Mouse (Mus musculus): ENCODE data around the gene Zfp597.
A peak's percentile ranks its signal among the peaks of the same experiment; 100 is the strongest.
"Not testable (repeated sequence)": the region's sequence is repeated elsewhere in the genome, so short reads cannot be mapped to it uniquely, and the experiment has no call there.

Zfp597 gene

DNA sequence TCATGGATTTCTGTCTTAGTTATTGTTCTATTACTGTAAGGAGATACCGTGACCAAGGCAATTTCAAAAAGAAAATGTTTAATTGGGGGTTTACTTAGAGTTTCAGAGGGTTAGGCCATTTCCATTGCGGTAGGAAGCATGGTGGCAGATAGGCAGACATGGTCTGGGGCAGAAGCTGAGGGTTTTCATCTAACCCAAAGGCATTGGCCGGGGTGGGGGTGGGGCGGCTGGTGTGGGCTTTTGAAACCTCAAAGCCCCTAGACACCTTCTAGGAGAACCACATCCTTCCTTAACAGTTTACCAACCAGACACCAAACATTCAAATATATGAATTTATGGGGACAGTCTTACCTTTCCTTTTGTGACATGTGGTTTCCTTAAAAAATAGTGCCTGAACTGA, 25.1 kb downstream of the Zfp597 start:
- DNase-seq (ENCODE audit: low read depth, low spot score) = no peak

- no peak for DNase-seq (ENCODE audit: low read depth, low spot score)
These were observed 28.6 kb downstream of the Zfp597 start for GRCm38 (mm10) chr16:3855776-3856175.

DNA sequence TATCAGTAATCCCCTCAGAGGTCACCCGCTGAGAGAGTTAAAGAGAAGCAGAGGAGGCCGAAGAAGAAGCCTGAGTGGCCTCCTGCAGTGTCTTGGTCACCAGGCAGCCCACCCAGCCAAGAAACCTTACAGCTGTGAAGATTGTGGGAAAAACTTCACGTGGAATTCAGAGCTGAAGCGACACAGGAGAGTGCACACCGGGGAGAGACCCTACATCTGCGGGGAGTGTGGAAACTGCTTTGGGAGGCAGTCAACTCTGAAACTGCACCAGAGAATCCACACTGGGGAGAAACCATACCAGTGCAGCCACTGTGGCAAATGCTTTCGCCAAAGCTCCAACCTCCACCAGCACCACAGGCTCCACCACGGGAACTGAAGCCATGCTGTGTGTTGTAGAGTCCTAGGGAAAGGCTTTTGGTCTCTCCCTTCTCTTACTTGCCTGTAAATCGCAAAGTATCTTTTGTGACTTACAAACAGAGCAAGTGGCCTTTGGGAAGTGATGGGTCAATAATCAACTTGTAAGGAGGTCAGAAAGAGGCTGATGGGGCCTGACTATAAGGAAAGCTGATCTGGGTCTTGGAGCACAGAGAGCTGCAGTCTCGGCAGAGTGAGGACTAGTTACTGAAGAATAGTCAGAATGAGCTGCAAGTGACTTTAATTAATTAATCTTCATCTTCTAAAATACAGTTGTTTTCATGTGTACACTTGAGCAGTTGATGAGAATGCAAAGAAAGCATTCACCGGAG, 29.8 kb downstream of the Zfp597 start:
- DNase-seq (ENCODE audit: low read depth, low spot score) = no peak

GRCm38 (mm10) chr16:3852586-3852985, 31.8 kb downstream of the Zfp597 start:
- DNase-seq (ENCODE audit: low read depth, low spot score) = peak; percentile 27

DNA sequence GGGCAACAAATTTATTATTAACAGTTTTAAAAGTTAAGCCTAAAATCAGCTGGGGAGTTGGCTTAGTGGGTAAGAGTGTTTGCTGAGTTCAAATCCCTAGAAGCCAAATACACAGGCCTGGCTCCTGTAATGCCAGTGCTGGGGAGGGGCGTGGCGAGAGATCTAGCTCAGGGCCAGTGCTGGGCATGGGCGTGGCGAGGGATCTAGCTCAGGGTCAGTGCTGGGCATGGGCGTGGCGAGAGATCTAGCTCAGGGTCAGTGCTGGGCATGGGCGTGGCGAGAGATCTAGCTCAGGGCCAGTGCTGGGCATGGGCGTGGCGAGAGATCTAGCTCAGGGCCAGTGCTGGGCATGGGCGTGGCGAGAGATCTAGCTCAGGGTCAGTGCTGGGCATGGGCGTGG, 33.1 kb downstream of the Zfp597 start:
- not testable (repeated sequence) for DNase-seq (ENCODE audit: low read depth, low spot score)

DNA sequence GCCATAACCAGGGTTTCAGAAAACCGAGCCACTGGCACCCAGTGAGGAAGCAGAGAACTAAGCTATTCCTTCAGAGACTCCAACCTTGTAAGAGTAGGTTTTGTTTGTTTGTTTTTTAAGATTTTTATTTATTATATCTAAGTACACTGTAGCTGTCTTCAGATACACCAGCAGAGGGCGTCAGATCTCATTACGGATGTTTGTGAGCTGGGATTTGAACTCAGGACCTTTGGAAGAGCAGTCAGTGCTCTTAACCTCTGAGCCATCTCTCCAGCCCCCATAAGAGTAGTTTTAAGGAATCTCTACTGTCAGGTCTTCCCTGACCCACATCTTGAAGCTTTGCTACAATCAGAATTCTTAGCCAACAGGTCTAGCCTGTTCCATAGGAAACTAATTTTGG, 35.9 kb downstream of the Zfp597 start:
- no peak for DNase-seq (ENCODE audit: low read depth, low spot score)

DNA sequence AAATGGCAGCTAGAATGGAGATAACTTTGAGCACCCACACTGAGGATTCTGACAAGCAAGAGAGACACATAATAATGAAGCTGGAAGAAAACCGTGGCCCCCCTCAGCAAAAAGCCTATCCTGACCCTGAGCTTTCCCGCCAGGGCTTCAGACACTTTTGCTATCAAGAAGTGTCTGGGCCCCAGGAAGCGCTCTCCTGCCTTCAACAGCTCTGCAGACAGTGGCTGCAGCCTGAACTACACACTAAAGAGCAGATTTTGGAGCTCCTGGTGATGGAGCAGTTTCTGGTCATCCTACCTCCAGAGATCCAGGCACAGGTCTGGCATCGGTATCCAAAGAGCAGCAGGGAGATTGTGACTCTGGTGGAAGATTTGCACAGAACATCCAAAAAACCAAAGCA, 36.5 kb downstream of the Zfp597 start:
- peak; percentile 54 for DNase-seq (ENCODE audit: low read depth, low spot score)

DNA sequence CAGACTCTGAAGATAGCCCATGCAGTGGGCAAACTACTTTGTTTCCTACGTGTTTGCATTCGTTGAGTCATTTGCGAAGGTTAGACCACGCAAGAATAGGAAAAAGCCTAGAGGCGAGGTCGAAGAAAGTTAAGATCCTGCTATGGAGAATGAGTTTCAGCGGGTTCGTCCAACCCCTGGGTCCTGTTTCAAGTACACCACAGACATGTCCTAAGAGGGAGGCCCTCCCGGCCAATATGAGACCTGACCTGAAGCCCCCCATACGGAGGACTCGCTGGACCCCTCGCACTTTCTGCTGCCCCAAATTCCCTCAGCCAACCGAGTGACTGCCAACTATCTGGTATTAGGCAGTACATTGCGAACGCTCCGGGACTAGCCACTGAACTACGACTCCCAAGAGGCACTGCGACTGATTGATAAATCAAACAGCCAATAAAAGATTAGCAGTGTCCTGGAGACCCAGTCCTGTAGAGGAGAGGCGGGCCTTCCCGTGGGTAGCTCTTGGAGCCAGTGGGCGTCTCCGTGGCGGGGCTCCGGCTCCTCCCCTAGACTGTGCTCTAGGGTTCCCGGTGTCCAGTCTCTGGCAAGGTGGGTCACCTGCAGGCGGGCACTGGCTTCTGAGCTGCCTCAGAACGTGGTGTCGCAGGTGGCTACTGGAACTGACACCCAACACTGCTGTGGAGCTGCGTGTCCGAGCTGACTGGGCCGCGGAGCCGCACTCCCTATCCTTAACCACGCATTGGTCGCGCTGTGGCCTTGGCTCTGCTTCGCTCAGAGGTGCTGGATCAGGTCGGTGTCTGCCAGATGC, 37.4 kb downstream of the Zfp597 start, which contains the start of gene Zfp174:
Gene Zfp174 (plus strand): TSS at position 558 of the 808 bp plus-strand sequence.
- DNase-seq (ENCODE audit: low read depth, low spot score) = peak; percentile 98

GRCm38 (mm10) chr16:3843796-3844195, 40.6 kb downstream of the Zfp597 start:
- no peak for DNase-seq (ENCODE audit: low read depth, low spot score)

DNA sequence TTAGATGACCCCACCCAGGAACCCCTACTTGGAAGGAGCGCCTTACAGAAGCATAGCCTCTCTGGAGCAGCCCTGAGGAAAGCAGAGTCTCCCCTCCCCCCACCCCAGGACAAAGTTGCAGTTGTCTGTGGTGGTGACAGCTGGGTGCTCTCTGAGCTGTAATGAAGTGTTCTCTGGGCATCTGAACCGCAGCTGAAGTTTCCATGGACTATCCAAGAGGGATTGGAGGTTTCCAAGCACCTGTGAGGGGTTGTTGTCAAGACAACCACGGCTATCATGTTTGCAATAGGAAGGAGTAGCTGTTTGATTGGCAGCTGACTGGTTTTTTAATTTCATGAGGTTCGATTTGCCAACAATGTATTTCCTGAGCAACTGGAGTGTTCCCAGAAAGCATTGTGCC, 41.4 kb downstream of the Zfp597 start:
- peak; percentile 67 for DNase-seq (ENCODE audit: low read depth, low spot score)

GRCm38 (mm10) chr16:3839157-3839885, 45.0 kb downstream of the Zfp597 start:
- peak; percentile 66 for DNase-seq (ENCODE audit: low read depth, low spot score)

DNA sequence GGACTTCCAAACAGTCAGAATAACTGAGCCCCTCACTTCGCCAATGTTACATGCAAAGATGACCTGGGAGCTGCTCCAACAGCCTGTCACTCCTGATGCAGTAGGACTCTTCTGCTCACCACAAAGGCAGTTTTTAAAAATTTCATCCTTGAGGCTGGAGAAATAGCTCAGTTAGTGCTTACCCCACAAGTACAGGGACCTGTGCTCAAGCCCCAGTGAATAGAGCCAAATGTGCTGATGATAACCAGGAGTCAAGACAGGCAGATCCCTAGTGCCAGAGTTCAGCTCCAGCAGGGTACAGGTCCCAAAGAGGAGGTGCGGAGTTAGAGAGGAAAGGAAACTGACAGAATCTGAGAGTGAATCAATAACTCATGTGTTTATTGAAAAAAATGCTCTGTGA, 48.9 kb downstream of the Zfp597 start:
- no peak for DNase-seq (ENCODE audit: low read depth, low spot score)

GRCm38 (mm10) chr16:3830588-3831109, 53.7 kb downstream of the Zfp597 start, which contains the start of gene Olfr15:
Gene Olfr15, plus strand, starts transcription at chr16:3830878.
- DNase-seq (ENCODE audit: low read depth, low spot score) = peak; percentile 26

GRCm38 (mm10) chr16:3829727-3830126, 54.6 kb downstream of the Zfp597 start:
- DNase-seq (ENCODE audit: low read depth, low spot score) = no peak

DNA sequence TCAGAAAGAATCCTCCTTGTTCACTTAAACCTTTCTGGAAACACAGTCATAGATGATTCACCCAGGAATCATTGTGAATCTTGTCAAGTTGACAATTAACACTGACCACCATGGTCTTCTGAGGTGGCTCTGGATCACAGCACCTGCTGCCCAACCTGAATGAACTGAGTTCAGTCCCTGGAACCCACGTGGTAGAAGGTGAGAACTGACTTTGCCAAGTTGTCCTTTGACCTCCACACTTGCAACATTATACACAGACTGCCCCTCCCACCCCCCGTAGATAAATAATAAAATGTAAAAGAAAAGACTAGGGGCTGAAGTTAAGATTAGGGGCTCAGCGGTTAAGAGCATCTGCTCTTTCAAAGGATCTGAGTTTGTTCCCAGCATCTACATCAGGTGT, 56.3 kb downstream of the Zfp597 start:
- no peak for DNase-seq (ENCODE audit: low read depth, low spot score)

GRCm38 (mm10) chr16:3820202-3820601, 64.2 kb downstream of the Zfp597 start:
- DNase-seq (ENCODE audit: low read depth, low spot score) = no peak

GRCm38 (mm10) chr16:3814667-3815066, 69.7 kb downstream of the Zfp597 start:
- DNase-seq (ENCODE audit: low read depth, low spot score) = not testable (repeated sequence)
